In the genomic region with DNA sequence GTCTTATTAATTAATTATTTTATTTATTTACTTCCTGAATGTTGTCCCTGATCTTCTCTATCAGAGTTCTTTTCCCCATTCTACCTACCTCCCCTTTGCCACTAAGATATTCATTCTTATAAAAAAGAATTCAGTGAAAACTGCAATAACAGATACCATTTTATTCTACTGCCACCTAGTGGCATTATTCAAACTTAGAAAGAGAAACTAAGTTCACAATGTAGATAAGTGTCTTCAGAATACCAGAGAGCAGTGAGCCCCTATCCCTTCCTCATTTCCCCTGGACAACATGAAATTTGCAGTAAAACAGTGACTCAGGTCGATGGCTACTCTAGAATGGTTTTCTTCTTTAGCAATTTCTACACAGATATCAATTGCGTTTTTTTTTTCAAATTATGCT, we compare ENCODE assay signal across 10 mouse cellular contexts.
DNase-seq lines count a peak whose midpoint lies in the region; ATAC-seq and TF ChIP-seq lines count a peak whose summit lies in the region.
"Had no signal": no experiment of that assay in that cellular context is flagged by ENCODE, and none has a peak within 500 bp of the region (broad histone marks: within the 10 kb centered on the region; RNA-seq: fewer than 3 reads in every experiment).

No protein-coding gene starts in this region.

- no peak overlapping the region for H3K4me3 ChIP-seq in heart, adult 2 months
- H3K4me3 ChIP-seq in neural tube, embryonic 14.5 days (ENCODE audit: low read depth, low read length), result no peak overlapping the region
- H3K4me3 ChIP-seq in forebrain, postnatal 0 days (ENCODE audit: low read depth, low read length), result no peak overlapping the region

- H3K4me1 ChIP-seq in heart, adult 2 months (ENCODE audit: control insufficient read depth, insufficient read depth, low read length), result no peaks in the 10 kb centered on the region
- no peaks in the 10 kb centered on the region for H3K4me1 ChIP-seq in neural tube, embryonic 14.5 days (ENCODE audit: control insufficient read depth, insufficient read depth, low read length)
- H3K4me1 ChIP-seq in forebrain, postnatal 0 days (ENCODE audit: insufficient read depth), result no peaks in the 10 kb centered on the region

- no peak for TF ChIP-seq POLR2A in heart, adult 2 months (IDR thresholded peaks at IDR 0.05; ENCODE audit: insufficient read depth, low read depth, low read length)

- intact Hi-C loops in heart, adult 2 months (cut with DNase I), result loop anchor here (10.0 kb wide), 1 partner anchor 1525 kb away; no protein-coding TSS in a partner anchor
- intact Hi-C loops in heart, postnatal 36 days (cut with DNase I), result loop anchor here (2.0 to 5.0 kb wide), 2 partner anchors 902 to 1523 kb away; no protein-coding TSS in a partner anchor
- intact Hi-C loops in left cerebral cortex, postnatal 4 days (cut with DNase I), result no loop called here

- H3K9ac ChIP-seq in heart, adult 2 months (ENCODE audit: low read depth, low read length), result no peak overlapping the region
- H3K9ac ChIP-seq in neural tube, embryonic 14.5 days (replicated peaks; ENCODE audit: low read depth, low read length), result no peak overlapping the region
- H3K9ac ChIP-seq in forebrain, postnatal 0 days, result no peak overlapping the region

- H3K27me3 ChIP-seq in heart, adult 2 months (ENCODE audit: control insufficient read depth, insufficient read depth, low read length), result no peaks in the 10 kb centered on the region
- H3K27me3 ChIP-seq in neural tube, embryonic 14.5 days (ENCODE audit: control insufficient read depth, insufficient read depth, low read length), result no peaks in the 10 kb centered on the region
- H3K27me3 ChIP-seq in forebrain, postnatal 0 days (ENCODE audit: insufficient read depth, low read length), result no peaks in the 10 kb centered on the region

- no peak for DNase-seq in heart, adult 2 months
- DNase-seq in heart, postnatal 36 days, result no peak
- no peak for DNase-seq in neural tube, embryonic 10.5 days (ENCODE audit: extremely low spot score, low spot score)
- DNase-seq in forebrain, postnatal 0 days, result peak; percentile 50
- no peak for DNase-seq in testis, postnatal 14 days (ENCODE audit: low spot score)
- DNase-seq in left cerebral cortex, postnatal 4 days, result no peak
- DNase-seq: lung, adult 18-20 months; thymus, postnatal 14 days had no signal

- TF ChIP-seq EP300 in heart, adult 2 months (IDR thresholded peaks at IDR 0.05; ENCODE audit: insufficient read depth, low read depth, low read length), result no peak

- no peaks in the 10 kb centered on the region for H3K79me2 ChIP-seq in heart, adult 2 months (replicated peaks; ENCODE audit: control insufficient read depth, insufficient read depth, low read length)

- no peak overlapping the region for H3K4me2 ChIP-seq in neural tube, embryonic 14.5 days (ENCODE audit: low read depth, low read length)
- no peak overlapping the region for H3K4me2 ChIP-seq in forebrain, postnatal 0 days (ENCODE audit: low read depth)

- 26% methylated on average over 2 of the region's 2 CpGs for WGBS in heart, adult 2 months
- 32% methylated on average over 2 of the region's 2 CpGs for WGBS in neural tube, embryonic 14.5 days
- WGBS in forebrain, postnatal 0 days, result 36% methylated on average over 2 of the region's 2 CpGs

- H3K9me3 ChIP-seq in neural tube, embryonic 14.5 days (ENCODE audit: control insufficient read depth, low read length), result no peaks in the 10 kb centered on the region
- H3K9me3 ChIP-seq in forebrain, postnatal 0 days (ENCODE audit: low read length), result no peaks in the 10 kb centered on the region

- H3K36me3 ChIP-seq in heart, adult 2 months (ENCODE audit: control insufficient read depth, insufficient read depth, low read length), result no peaks in the 10 kb centered on the region
- no peaks in the 10 kb centered on the region for H3K36me3 ChIP-seq in neural tube, embryonic 14.5 days (ENCODE audit: control insufficient read depth, insufficient read depth, low read length)
- H3K36me3 ChIP-seq in forebrain, postnatal 0 days (ENCODE audit: insufficient read depth), result no peaks in the 10 kb centered on the region

- H3K27ac ChIP-seq in heart, adult 2 months, result no peak overlapping the region
- H3K27ac ChIP-seq in neural tube, embryonic 14.5 days (ENCODE audit: low read depth, low read length), result no peak overlapping the region
- H3K27ac ChIP-seq in forebrain, postnatal 0 days (ENCODE audit: low read depth, low read length), result no peak overlapping the region

- peak; percentile 67 for TF ChIP-seq CTCF in heart, adult 2 months (IDR thresholded peaks at IDR 0.05)
- peak; percentile 58 for TF ChIP-seq CTCF in forebrain, postnatal 0 days (IDR thresholded peaks at IDR 0.05; ENCODE audit: low read depth)

- peak; percentile 41; the same call in 1 of the 2 replicates for ATAC-seq in neural tube, embryonic 14.5 days (ENCODE audit: low read depth)
- ATAC-seq in forebrain, postnatal 0 days, result peak; percentile 45; the same call in 1 of the 2 replicates
- no peak for ATAC-seq in CD4-positive, CD25-positive, alpha-beta regulatory T cell, adult 4 months
